Comparison of ENCODE assay signal across 22 mouse cellular contexts in the genomic region with DNA sequence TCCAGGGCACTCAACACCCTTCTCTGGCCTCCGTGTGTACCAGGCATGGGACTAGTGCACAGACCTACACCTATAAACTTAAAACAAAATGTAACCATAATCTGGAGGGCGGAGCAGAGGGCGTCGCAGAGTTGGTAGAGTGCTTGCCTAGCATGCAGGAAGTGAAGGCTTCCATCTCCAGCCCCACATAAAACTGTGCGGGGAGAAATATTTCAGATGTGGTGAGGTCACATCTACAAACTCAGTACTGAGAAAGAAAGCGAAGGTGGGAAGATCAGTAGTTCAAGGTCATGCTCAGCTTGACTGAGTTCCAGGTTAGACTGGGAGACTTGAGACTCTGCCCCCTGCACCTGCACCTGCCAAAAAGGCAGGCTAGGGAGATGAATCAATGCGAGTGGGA. TPM values are rescaled to one million over a fixed set of nuclear protein-coding genes. Genes with fewer than 3 reads are reported as not detected.
DNase-seq lines count a peak whose midpoint lies in the region; ATAC-seq and TF ChIP-seq lines count a peak whose summit lies in the region.
"Had no signal": no experiment of that assay in that cellular context is flagged by ENCODE, and none has a peak within 500 bp of the region (broad histone marks: within the 10 kb centered on the region; RNA-seq: fewer than 3 reads in every experiment).

No protein-coding gene starts in this region.

- peak; percentile 80 for ATAC-seq in CD4-positive, CD25-positive, alpha-beta regulatory T cell, adult 4 months
- ATAC-seq: forebrain, embryonic 14.5 days had no signal

- DNase-seq in thymus, postnatal 0 days (ENCODE audit: low spot score) = peak; percentile 9
- DNase-seq in thymus, postnatal 14 days = no peak
- DNase-seq in induced T-regulatory cell, adult 2 months (ENCODE audit: low read depth) = peak; percentile 35
- DNase-seq in urinary bladder, postnatal 4 days (ENCODE audit: low spot score in 2 of 2) = no peak
- no peak for DNase-seq in lung, postnatal 14 days
- DNase-seq: adrenal gland, postnatal 10 days; cerebellum, adult 11 months; cerebellum, adult 8-10 months; cerebellum, postnatal 14 days; embryo, embryonic 11 days; gastrocnemius, postnatal 10 days; heart, adult 18-20 months had no signal

- no peak overlapping the region for H3K4me3 ChIP-seq in olfactory bulb, adult 2 months (ENCODE audit: insufficient read depth, low read depth, low read length)
- H3K4me3 ChIP-seq: embryonic facial prominence, embryonic 15.5 days; erythroblast, embryonic 14.5 days; forebrain, embryonic 10.5 days; heart, embryonic 12.5 days; hindbrain, embryonic 10.5 days had no signal

- H3K4me1 ChIP-seq in olfactory bulb, adult 2 months (ENCODE audit: control insufficient read depth, insufficient read depth, low read length) = peaks cover 38% of the 10 kb centered on the region

- peak overlapping the region; percentile 92 for H3K27ac ChIP-seq in olfactory bulb, adult 2 months (ENCODE audit: insufficient read depth, low read depth, low read length)
- H3K27ac ChIP-seq: embryonic facial prominence, embryonic 15.5 days; forebrain, embryonic 10.5 days; hindbrain, embryonic 10.5 days; hindbrain, embryonic 14.5 days had no signal

- 94% methylated on average over 7 of the region's 7 CpGs for WGBS in olfactory bulb, adult 2 months

- TF ChIP-seq POLR2A in olfactory bulb, adult 2 months (IDR thresholded peaks at IDR 0.05; ENCODE audit: insufficient read depth, low read depth, low read length) = no peak

- no peak for TF ChIP-seq CTCF in olfactory bulb, adult 2 months (IDR thresholded peaks at IDR 0.05; ENCODE audit: insufficient read depth, low read depth, low read length)

RNA-seq across cellular contexts. Expression of gene Crtam, which starts 43.8 kb away (rescaled TPM):
- 0.72 and 0.75 TPM in 2 replicates for polyA plus RNA-seq in thymus, postnatal 0 days (2015; fragmentation: Nextera tagmentation; extraction: Ambion mirVana)
- 1 to 10 TPM; 1.1 to 1.2 TPM for polyA plus RNA-seq in CD4-positive, CD25-positive, alpha-beta regulatory T cell, adult 4 months (2017; shearing (Covaris generic))
- polyA plus RNA-seq in olfactory bulb, adult 2 months (2012; ENCODE audit: insufficient read depth, insufficient read length, low replicate concordance, missing spikeins) = not detected in 2 replicates
- polyA plus RNA-seq: embryonic facial prominence, embryonic 11.5 days; erythroblast, embryonic 14.5 days had no signal

Comparison
In these comparisons a context has a peak if more than half of its experiments do, and no peak if none do; other contexts are left out.
1. DNase-seq: peak in thymus, postnatal 0 days (single experiment) and induced T-regulatory cell, adult 2 months (single experiment); none in thymus, postnatal 14 days (single experiment), urinary bladder, postnatal 4 days (0 of 2) and lung, postnatal 14 days (single experiment).